Mouse (Mus musculus) embryo, embryonic 11.5 days (tissue): ENCODE results near the gene Afg1l.

Experiments
- DNase-seq: peaks from one replicate; pipeline ENCODE4 v3.0.0-alpha.2; 2012; ENCODE audit warnings: low read depth, low spot score

Afg1l gene

GRCm38 (mm10) chr10:42267811-42268545 lies 210.4 kb downstream of the Afg1l start:
- no peak for DNase-seq

- no peak for DNase-seq
Observed at GRCm38 (mm10) chr10:42265021-42265689, 213.2 kb downstream of the Afg1l start.

GRCm38 (mm10) chr10:42264195-42264594 lies 214.2 kb downstream of the Afg1l start:
- no peak for DNase-seq

DNA sequence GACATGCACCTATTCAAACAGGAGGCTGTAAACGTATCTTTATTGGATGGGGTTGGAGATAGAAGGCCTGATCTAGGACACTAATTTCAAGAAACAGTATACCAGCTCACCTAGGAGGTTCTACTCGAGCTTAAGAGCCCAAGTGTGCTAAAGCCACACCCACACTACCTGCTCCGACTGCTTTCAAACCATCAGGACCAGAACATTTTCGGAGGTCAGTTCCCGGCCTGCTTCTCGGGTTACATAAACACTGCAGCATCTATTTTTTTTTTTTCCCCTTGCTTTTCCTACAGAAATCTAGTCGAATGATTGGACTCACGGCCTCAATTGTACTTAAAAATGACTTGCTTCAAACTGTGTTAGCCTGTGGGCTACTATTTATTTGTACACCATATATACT lies 214.7 kb downstream of the Afg1l start:
- DNase-seq = no peak
